Mouse (Mus musculus) liver, adult 2 months (tissue): ENCODE measurements around the gene Slc3a2.

Experiments used
- CTCF ChIP-seq: fragments of 200-500 bp; IDR thresholded peaks from 2 replicates; pipeline ENCODE4 v1.5.1; 2011; ENCODE audit warnings: low read depth, low read length, control low read depth
- POLR2A ChIP-seq: fragments of 200-500 bp; IDR thresholded peaks from 2 replicates; pipeline ENCODE4 v1.6.1; 2011; ENCODE audit warnings: low read length, control low read depth; ENCODE audit not compliant: insufficient read depth; ENCODE audit errors: extremely low read depth

- TF ChIP-seq CTCF (peak; percentile 28; the same call in 1 of the 2 replicates), POLR2A (0 out of 2 replicates have a peak, but pooled peaks have one; percentile 22)
These were observed 44.0 kb downstream of the Slc3a2 start for GRCm38 (mm10) chr19:8679031-8679779.
